Mouse (Mus musculus) retina, adult 2 months (tissue): ENCODE measurements around the gene Ephb2.

ENCODE experiments used
- DNase-seq: peaks from one replicate; pipeline ENCODE4 v3.0.0-alpha.2; 2012; ENCODE audit warnings: low read depth, low spot score

The Ephb2 gene

DNA sequence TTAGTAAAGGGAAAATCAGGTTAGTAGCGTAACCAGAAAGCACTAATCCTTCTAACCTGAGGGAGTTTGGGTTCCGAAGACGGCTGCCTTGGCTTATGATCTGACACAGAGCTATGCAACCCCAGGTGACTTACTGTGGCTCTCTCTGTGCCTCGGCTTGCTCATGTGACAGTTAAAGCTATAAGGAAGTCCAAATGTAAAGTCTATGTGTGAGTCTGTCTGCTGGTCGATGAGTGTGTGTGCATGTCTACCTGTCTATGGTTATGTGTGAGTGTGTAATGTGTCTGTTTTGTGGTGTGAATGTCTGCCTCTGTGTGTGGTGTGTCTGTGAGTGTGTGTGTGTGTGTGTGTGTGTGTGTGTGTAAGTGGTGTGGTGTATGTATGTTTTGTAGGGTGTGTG lies 33.8 kb downstream of the Ephb2 start:
- DNase-seq = no peak

DNA sequence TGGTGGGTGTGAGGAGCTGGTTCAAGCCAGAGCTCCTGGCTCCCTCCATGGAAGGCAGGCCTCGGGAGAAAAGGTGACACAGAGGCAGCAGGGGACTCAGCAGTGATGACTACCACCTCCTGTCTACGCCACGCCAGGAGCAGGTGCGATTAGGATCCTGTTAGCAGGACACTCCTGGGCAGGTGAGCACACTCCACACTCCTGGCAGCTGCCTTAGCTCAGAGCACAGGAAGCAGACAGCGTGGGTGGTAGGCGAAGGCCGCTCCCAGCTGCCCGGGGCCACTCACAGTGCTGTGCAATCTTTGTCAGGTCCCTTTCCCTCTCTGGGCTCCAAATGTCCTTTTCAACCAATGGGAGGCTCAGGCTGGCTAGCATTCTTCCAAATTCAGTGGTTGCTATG lies 34.3 kb downstream of the Ephb2 start:
- no peak for DNase-seq

DNA sequence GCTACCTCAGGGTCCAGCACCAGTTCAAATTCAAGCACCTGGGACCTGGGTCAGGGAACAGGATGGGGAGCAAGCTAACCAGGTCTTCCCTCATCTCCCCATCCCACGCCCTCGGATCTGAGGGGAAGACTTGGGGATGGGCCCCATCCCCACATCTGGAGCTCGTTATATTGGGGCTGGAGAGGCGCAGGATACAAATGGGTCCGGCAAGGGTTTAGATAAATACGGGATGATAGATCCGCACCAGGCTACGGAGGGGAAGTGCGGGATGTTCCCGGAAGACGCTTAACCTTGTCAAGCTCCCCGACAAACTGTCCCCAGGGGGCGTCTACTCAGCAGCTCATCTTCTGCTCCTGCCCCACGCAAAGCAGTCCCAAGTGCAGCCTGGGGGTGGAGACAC lies 35.4 kb downstream of the Ephb2 start:
- no peak for DNase-seq

GRCm38 (mm10) chr4:136797677-136798569 lies 37.9 kb downstream of the Ephb2 start:
- no peak for DNase-seq

GRCm38 (mm10) chr4:136793320-136793719 lies 42.5 kb downstream of the Ephb2 start:
- no peak for DNase-seq

- no peak for DNase-seq
Observed at GRCm38 (mm10) chr4:136789821-136790220, 46.0 kb downstream of the Ephb2 start.

- no peak for DNase-seq
Observed at GRCm38 (mm10) chr4:136787357-136787756, 48.4 kb downstream of the Ephb2 start.

DNA sequence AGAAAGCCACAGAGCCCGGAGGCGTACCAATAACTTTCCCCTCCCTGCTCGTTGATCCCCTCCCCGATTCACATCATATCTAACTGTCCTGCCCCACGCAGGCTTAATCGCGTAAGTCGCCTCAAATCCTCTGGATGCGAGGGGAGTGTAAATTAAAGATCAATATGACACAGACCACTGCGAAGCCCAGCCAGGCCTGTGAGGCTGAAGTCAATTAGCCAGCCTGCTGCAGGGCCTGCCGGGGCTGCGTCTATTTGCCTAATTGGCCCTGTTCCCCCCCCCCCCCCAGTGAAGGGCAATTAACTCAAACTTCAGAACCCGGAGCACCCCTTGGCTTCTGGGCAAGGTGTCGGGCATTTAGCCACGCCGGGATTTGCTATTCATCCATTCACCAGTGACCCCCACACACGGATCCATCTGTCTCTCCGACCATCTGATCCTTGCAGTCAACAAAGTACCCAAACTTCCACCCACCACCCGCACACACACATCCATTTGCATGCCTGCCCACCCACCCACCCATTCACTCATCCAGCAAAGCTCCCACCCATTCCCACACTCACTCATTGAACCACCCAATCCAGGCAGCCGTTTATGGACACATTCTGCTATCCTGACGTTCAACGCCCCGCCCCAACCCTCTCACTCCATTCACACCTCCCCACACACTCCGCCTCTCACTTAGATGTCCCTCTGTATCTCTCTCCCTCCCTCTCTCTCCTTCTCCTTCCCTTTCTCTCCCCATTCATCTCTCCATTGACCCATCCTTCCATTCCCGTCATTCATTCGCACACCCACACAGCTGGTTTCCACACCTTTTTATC lies 49.1 kb downstream of the Ephb2 start:
- DNase-seq = no peak

DNA sequence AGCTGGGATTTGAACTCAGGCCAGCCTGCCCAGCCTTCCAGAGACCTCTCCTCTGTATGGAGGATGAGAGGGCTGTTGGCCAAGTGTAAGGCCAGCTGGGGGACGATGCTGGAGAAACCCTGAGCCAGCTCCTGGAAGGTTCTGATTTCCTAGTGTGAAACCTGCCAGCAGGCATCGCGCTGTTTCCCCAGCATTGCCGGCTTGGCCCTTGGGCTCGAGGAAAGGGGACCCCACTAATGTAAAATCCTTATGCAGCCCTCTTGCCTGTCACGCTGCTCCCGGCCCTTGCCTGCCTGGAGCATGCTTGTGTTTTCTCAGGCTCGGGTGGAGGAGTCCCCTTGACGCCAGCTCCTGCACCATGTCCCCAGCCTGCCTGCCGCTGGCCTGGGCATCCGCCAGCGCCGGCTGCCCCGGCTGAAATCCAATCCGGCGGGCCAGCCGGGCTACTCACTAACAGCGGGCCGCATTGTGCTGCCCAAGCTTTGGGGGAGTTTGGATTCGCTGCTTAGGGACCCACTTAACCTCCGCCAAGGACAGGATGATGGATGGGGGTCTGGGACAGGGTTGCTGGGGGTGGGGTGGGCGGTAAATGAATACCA lies 52.1 kb downstream of the Ephb2 start:
- no peak for DNase-seq

DNA sequence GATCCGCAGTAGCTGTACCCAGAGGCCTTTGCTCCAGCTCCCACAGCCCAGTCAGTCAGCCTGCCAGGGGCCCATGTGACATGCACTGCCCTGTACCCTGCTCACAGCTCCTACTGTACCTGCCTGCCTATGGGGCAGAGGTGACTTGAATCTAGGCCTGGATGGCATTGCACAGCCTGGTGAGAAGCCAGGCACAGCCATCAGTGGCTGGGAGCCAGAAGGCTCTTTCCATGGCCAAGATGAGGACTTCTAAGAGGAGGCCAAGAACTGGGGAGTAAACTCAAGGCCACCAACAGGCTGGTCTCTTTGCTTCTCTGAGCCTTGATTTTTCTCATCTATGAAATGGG lies 53.2 kb downstream of the Ephb2 start:
- no peak for DNase-seq

DNA sequence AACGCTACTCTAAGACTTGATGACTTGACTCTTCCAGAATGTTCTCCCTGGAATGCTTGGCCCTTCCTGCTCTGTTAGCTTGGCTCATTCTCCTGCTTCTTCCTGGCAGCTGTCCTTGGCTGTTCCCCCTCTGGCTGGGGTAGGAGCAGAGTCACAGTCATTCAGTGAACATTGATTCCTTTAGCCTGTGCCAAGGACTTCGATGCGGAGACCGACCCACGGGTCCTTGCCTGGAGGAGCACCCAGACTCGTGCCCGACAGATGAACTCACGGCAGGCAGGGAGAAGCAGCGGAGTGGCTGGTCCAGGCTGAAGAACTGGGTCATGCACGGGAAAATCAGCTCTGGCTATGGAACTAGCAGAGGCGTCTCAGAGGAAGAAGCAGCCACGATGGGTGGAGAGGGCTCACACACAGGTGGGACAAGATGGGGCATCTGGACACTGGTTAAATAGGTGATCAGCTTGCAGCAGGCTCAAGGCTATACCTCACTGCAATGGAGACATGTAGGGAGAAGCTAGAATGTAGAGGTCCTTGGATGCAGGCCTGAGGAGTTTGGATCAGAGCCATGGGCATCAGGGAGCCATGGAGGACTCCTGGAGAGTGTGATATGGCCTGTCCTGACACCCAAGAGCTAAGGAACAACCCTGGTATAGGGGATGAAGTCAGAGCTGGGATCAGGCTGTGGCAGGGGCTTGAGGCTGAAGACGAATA lies 53.8 kb downstream of the Ephb2 start:
- DNase-seq = no peak

DNA sequence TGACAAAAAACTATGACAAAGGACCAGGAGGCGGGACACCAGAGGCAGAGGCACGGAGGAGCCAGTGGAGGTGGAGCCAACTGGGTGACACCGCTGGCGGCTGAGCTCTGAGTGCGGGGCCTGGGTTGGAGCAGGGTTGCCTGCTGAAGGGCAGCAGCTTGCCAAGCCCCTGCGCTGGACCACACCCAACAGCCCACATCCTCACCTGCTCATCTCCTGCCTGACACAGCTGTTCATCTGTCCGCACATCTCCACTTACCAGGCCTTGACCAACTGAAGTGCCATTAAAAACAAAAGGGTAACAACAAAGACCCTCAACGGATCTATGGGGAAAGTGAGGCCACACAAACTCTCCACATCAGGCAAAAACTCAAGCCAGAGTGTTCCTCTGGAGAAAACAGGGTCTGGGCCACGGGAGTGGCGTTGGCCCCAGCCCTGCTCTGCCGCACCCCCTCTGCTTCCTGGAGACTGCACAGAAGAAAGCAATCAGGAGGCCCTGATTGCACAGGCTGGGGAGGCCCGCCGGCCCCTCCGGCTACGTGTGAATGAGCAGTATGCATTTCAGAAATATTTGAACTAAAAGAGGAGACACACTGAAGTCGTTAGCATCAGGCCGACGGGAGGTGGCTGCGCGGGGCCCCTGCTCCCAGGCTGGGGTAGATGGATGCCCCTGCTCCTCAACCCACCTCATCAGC lies 55.4 kb downstream of the Ephb2 start:
- DNase-seq = no peak

DNA sequence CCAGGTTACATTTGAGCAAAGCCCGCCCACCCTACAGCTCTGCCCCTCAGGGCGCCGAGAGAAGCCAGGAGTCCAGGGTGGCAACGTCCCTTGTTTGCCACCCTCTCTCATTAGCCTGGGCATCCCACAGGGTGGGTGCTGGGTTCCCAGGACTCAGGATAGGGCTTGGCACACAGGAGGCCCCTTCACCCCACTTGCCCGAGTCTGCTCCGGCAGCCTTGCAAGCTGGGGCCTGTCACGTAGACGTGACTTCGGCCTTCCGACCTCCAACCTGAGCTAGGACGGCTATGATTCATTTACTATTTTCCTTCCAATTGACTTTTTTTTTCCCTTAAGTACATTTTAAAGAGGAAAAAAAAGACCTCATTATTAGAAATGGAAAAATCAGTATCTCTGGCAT lies 56.6 kb downstream of the Ephb2 start:
- no peak for DNase-seq

DNA sequence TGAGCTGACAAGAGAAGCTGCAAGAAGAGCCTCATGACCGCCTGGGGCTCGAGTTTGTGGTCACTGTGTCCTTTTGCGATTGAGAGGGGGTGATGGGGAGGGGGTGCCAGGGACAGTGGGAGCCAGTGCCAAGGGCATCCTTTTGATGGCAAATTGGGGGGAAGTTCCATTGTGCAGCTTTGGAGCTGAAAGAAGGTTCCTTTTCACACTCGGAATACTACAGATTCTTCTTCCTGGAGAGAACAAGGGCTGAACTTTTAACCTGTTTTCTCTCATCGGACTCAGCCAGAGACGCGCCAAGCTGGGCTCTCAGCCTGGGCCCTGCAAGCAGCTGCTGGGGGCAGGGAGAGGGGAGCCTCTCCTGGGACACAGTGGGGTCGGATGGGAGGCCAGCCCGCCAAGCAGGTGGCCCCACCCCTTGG lies 59.3 kb downstream of the Ephb2 start:
- no peak for DNase-seq

DNA sequence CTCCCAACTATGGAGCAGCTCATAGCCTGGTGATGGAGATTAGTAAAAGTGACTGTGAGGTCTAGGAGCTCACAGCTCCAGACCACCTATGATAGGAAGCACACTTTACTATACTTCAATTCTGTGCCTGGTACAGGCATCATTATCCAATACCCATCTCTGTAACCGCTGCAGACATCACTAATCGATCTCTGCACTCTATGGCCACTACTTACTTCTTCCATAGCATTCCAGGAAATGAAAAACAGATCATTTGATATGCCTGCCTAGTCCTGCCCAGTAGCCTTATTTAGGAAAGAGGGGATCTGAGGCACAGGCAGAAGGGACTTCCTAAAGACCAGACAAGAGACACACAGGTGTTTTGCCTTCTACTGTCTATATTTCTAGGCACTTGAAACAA lies 59.9 kb downstream of the Ephb2 start:
- no peak for DNase-seq

DNA sequence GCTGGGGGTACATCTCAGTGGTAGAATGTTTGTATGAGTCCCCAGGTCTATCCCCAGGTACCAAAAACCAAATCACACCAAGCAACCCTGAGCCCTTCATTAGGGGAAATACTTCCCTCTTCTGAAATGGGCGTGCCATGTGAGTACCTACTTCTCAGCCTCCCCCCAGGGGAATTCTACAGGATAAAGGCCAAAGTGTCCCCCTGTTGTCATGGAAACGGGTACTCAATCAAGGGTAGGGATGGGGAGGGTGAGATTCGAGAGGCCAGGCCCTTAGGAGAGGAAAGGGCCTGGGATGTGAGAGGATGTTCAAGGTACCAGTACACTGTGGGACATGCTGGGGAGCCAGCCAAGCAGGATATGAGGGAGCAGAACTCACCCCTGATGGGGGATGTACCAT lies 61.6 kb downstream of the Ephb2 start:
- no peak for DNase-seq

DNA sequence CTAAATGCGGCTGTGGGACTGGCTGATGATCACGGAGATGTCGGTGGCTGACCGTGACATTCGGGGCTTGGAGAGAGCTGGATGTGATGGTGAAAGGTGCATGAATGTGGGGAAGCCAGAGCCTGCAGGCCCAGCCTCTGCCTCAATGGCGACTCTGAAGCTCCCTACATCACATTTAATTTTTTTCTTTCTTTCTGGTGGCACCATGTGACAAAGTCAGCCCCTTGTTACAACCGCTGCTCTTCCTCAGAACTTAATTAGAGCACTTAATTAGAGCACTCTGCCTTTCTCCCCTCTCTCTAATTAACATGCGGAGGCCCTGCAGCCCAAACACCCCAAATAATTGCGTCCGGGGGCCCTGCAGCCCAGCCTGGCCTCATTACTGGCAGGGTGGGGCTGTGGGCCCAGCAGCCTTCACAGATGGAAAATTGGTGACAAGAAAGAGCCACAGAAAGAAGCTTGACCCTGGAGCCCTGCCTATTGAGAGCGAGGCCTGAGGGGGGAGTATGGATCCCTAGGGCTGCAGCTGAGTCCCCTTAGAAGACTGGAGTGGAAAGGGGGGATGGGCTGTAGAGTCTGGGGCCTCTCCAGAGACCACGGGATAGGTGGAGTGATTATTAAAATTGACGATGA lies 62.7 kb downstream of the Ephb2 start:
- DNase-seq = no peak

DNA sequence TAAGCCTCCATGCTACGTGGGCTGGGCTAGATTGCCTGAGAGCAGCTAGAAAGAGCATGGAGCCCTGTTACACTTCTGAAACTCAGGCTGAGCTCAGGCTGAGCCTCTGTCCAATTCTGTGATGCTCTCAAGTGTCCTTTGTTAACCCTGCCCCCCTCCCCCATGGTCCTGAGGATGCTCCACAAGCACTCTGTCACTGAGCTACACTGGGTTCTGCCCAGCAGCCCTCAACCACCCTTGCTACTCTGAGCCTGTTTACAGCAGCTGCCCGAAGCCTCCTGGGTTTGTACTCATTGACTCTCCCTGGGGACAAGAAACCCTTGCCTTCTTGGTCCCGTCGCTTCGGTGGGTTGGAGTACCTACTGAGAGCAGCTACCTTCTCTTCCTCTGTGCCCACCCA lies 63.5 kb downstream of the Ephb2 start:
- no peak for DNase-seq

- no peak for DNase-seq
Observed at GRCm38 (mm10) chr4:136770718-136771117, 65.1 kb downstream of the Ephb2 start.

GRCm38 (mm10) chr4:136768499-136768898 lies 67.3 kb downstream of the Ephb2 start:
- DNase-seq = no peak

DNA sequence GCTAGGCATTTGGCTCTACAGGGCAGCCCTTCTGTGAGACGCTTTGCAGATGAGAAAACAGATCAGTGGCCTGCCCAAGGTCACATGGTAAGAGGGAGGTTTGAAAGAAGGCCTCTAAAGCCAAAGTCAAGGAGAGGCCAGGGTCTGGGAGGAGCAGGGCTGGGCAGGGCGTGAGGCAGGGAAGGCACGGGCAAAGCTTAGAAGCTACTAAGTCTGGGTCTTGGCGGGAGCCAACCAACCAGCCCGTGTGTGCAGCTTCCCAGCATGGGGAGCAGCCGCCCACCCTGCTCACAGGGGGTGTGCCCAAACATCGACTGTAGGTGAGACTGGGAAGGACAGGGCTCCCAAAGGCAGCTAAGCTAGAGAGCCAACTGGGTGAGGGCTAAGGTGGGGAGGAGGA lies 70.7 kb downstream of the Ephb2 start:
- DNase-seq = no peak
